Mouse (Mus musculus): ENCODE measurements around the gene Arhgap28. TPM values are rescaled to one million over a fixed set of nuclear protein-coding genes. Genes with fewer than 3 reads are reported as not detected.

Arhgap28 gene
- 1 to 10 TPM; 4.6 to 6.2 TPM for total RNA-seq (2021)
- long read RNA-seq, experiment 1, full-length matches to known transcripts = 1 of 2 reads
- long read RNA-seq, experiment 1, partial matches to known transcripts = 1 of 2 reads
- long read RNA-seq, experiment 1, other reads (novel, unspliced or antisense) = 0 of 2 reads
- long read RNA-seq, experiment 2, full-length matches to known transcripts = 3 of 5 reads
- long read RNA-seq, experiment 2, partial matches to known transcripts = 0 of 5 reads
- long read RNA-seq, experiment 2, other reads (novel, unspliced or antisense) = 2 of 5 reads

GRCm38 (mm10) chr17:68003741-68004560 lies at the start of gene Arhgap28:
Gene Arhgap28, minus strand, starts transcription at chr17:68004120.
- intact Hi-C loops (cut with DNase I) = loop anchor here (2.0 to 5.0 kb wide), 3 partner anchors 52 to 161 kb away; no protein-coding TSS in a partner anchor
- DNase-seq = peak; percentile 88 to 90

DNA sequence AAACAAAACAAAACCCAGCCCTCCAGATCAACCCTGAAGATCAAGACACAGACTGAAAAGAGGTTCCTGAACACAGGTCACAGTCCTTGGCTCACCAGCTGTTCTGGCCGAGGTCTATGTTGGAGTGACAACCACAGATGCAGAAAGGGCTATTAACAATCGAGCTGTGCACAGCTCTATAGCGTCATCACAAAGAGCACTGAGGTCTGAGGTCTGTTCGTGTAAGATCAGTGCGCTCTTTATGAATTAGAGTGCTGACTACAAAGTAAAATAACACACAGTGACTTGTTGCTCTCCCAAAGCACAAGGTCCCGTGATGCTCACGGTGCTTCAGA lies 42.4 kb upstream of the Arhgap28 start:
- DNase-seq = no peak
- intact Hi-C loops (cut with DNase I) = no loop called here

DNA sequence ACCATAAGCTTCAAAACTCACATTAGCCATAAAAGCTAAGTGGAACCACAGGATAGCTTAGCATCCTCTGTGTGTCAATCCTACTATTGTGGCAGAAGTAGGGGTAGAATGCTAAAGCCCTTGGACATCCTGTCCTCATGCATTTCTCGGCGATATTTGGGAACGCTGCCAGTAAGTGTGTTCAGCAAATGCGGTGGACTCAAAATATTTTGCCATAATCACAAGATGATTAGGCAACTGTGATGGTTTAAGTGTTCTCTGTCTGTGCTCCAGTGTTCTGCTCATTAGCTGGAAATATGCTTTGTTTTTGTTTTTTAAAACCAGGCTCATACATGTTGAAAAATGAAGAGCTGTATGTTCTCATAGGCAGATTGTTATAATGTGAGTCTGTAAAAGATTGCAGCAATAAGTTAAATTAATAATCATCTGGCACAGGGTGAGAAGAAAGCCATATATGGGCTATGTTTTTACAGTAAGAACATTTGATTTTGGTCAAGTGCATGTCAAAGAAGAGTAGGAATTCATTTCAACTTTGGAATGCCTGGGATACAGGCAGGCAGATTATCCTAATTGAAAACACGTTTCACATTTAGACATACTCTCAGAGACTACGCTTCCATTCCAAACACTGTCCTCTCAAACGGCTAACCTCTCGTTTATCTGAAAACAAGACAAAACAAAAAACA lies 41.9 kb upstream of the Arhgap28 start:
- intact Hi-C loops (cut with DNase I) = no loop called here
- peak; percentile 12 to 21 for DNase-seq

- no peak for DNase-seq
- intact Hi-C loops (cut with DNase I) = no loop called here
Measured at GRCm38 (mm10) chr17:68042377-68042776, 38.5 kb upstream of the Arhgap28 start.

DNA sequence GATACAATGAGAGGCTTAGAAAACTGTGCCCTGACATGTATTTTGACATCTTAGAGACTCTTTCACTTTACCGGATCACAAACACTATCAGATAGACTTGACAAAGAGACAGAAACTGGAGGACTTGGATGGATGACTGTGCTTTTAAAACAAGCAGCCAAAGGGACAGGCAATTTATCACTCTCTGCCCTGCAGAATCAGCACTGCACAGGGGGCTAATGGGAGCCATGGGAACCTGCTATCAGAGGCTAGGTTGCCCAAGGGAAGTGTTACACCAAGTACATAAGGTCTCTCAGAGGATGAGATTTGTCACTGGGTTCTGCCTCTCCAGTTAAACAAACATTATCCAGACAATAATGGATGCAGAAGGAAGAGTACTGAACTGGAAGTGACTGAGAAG lies 33.1 kb upstream of the Arhgap28 start:
- intact Hi-C loops (cut with DNase I) = no loop called here
- DNase-seq = no peak

- DNase-seq = no peak
- intact Hi-C loops (cut with DNase I) = no loop called here
Measured at GRCm38 (mm10) chr17:68029495-68029894, 25.6 kb upstream of the Arhgap28 start.

DNA sequence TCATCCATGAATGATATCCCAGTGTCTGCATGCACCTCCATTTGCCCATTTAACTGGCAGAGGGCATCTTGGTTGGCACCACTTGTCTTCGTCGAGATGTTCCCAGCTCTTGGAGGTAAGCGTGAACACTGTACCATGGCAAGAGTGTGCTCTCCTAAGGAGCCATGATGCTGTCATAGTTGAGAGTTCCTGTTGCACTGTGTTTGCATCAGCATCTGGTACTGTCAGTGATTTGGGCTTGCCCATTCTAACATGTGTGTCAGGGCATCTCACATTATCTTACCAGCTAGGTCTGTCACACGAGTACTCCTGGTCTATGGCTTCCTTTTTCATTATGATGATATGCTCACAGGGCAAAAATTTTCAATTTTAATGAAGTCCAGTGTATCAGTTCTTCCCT lies 24.6 kb upstream of the Arhgap28 start:
- intact Hi-C loops (cut with DNase I) = no loop called here
- no peak for DNase-seq

GRCm38 (mm10) chr17:68024327-68024726 lies 20.4 kb upstream of the Arhgap28 start:
- intact Hi-C loops (cut with DNase I) = no loop called here
- DNase-seq = no peak

GRCm38 (mm10) chr17:68019466-68020065 lies 15.6 kb upstream of the Arhgap28 start:
- no peak for DNase-seq
- intact Hi-C loops (cut with DNase I) = no loop called here

DNA sequence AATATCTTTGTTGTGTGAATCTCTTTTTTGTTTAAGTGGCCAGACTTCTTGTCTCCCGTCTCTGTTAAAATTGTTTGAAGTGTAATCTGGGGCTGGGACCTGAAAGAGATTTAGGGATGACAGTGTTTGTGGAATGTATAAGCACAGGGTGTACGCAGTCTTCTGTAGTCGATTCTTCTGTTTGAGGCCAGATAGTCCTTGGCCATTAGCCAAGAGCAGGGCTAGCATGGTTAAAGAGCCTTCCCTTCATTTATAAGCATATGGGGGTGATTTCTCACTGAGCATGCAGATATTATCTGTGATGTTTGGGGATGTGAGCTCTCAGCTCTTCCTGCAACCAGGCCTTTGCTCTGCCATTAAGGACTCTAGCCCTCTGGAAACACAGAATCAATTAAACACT lies 13.2 kb upstream of the Arhgap28 start:
- no peak for DNase-seq
- intact Hi-C loops (cut with DNase I) = no loop called here

- intact Hi-C loops (cut with DNase I) = no loop called here
- DNase-seq = no peak
Measured at GRCm38 (mm10) chr17:68011606-68012005, 7.7 kb upstream of the Arhgap28 start.

DNA sequence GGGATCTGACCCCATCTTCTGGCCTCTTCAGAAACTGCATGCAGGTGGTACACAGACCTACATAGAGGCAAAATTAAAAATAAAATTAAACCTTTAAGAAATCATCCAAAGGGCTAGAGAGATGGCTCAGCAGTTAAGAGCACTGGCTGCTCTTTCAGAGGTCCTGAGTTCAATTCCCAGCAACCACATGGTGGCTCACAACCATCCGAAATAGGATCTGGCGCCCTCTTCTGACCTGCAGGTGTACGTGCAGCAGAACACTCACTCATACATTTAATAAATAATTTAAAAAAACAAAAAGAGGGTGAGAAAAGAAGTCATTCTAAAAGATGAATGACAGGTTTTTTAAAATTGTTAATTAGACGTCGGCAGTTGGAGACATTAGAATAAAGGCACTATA lies 6.1 kb upstream of the Arhgap28 start:
- DNase-seq = no peak
- intact Hi-C loops (cut with DNase I) = no loop called here

GRCm38 (mm10) chr17:68004581-68005330 lies 836 bp upstream of the Arhgap28 start:
- DNase-seq = no peak
- intact Hi-C loops (cut with DNase I) = loop anchor here (2.0 to 5.0 kb wide), 3 partner anchors 52 to 160 kb away; no protein-coding TSS in a partner anchor

DNA sequence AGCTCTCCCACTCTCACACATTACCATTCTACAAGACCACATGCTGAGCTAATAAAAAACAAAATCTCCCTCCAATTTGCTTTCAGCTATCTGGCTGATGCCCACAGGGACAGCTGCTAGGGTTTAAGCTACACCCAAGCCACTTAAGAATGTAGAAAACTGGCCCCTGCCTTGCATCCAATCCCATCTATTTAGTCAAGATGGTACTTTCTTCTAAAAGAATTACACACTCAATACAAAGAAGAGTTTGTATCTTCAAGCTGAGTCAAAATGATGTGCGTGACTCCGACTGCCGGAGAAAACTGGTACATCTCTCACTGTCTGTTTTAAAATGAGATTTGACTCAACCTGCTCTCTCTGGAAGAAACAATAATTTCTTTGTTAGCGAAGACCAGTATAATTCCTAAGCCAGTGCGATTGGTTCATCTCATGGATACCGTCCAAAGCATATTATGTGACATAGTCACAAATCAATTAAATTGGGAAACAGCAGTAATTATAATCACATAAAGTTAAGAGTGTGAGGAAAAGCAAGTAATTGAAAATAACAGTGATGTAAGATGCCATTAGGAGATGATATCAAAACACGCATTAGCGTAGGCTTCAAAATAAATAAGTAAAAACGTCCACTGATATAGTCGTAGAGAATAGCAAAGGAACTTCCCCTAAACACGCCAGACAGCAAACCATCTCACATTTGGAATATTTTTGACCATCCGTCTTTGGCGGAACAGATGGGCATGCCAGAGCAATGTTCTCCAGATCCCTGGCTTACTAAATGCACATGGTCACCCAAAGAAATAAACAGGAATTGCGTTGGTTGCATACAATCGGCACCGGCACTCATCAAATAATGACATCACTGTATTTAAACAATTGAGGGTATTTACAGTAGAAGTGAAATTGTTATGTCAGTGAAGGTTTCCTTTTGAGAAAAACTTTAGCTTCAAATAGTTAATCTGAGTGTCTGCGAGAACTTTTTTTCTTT lies 1.0 kb downstream of the Arhgap28 start:
- DNase-seq = no peak
- intact Hi-C loops (cut with DNase I) = loop anchor here (5.0 kb wide), 1 partner anchor 51 kb away; no protein-coding TSS in a partner anchor

DNA sequence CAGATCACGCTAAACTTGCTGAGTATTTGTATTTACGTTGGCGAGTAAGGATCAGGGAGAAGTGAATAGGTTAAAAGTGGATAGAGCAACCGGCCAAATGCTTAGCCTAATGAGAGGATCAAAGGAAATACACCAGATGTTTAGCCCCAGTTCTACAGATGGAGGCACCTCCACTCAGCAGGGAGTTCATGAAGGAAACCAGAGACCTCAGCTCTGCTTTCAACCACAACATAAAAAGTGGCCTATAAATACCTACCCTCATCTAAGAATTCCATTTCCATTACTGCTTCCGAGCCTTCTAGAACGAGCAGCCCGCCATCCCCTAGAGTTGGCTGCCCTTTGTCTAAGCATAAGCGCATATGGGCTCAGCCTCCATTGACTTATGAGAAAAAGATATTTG lies 4.1 kb downstream of the Arhgap28 start:
- no peak for DNase-seq
- intact Hi-C loops (cut with DNase I) = loop anchor here (5.0 kb wide), 1 partner anchor 48 kb away; no protein-coding TSS in a partner anchor

GRCm38 (mm10) chr17:67996769-67997155 lies 7.2 kb downstream of the Arhgap28 start:
- DNase-seq = no peak
- intact Hi-C loops (cut with DNase I) = no loop called here

- DNase-seq = no peak
- intact Hi-C loops (cut with DNase I) = no loop called here
Measured at GRCm38 (mm10) chr17:67996097-67996768, 7.7 kb downstream of the Arhgap28 start.

DNA sequence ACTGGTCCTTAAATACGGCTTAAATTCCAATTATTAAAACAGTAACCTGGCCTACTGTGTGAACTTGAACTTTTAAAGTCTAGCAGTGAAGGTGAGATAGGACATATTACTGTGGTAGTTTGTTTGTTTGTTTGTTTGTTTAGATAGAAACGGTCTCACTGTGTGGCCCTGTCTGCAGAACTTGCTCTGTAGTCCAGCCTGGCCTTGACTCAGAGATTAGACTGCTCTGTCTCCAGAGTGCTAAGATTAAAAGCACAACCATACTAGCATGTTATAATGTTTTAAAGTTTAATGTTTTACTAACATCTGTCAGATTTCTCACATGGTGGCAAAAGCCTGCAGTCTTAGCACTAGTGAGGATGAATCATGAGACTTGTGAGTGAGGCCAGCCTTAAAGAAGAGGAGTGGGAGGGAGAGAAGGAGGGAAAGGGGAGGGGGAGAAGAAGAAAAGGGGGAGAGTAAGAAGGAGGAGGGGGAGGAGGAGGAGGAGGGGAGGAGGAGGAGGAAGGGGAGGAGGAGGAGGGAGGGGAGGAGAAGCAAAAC lies 8.6 kb downstream of the Arhgap28 start:
- DNase-seq = no peak
- intact Hi-C loops (cut with DNase I) = no loop called here

Data from heart, postnatal 14 days (tissue).